Mouse (Mus musculus): ENCODE data around the gene Elmo3. TPM values are rescaled to one million over a fixed set of nuclear protein-coding genes. Genes with fewer than 3 reads are reported as not detected.
A peak's percentile ranks its signal among the peaks of the same experiment; 100 is the strongest.
"Not testable (repeated sequence)": the region's sequence is repeated elsewhere in the genome, so short reads cannot be mapped to it uniquely, and the experiment has no call there.

The Elmo3 gene
- total RNA-seq, 2 experiments from 2014 or later, result 7.7 TPM; not detected in 1

DNA sequence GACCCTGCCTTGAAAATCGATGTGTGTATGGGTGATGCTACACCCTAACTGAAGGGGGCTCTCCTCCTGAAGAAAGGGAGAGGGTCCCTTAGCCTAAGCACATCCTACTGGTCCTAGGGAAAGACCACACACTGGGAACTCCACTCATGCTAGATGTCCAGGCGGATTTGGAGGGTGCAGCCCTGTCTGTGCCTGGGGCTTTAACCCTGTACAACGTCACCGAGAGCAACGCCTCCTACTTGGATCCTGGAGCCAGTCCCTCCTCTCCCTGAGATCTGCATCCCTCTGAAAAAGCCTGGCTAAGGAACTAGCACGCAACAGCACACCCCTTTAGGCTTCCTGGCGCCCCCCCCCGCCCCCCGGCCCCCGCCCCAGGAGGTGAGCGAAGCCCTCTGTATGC lies 30.0 kb upstream of the Elmo3 start:
- ATAC-seq (replicated peaks; ENCODE audit: low FRiP score, low TSS enrichment, poor library complexity, severe bottlenecking), result no peak

DNA sequence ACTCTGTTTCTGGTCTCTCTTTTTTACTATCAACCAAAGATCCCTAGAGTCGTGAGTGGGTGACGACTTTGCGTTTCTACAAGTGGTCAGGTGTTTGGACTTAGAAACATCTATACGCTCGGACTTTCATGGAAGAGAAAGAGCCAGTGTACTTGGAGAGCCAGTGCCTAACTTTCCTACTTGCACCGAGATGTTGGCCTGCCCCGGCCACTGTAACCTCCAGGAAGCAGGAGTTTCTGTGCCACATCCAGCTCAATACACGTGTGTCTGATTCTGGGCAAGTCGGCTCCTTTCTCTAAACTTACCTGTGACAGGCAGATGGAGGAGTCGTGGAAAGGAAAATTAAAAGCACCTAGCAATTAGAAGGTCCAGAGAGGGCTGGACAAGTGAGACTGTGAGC lies 29.6 kb upstream of the Elmo3 start, which contains the start of gene Nol3:
Gene Nol3, plus strand, starts transcription at position 301 of the 400 bp plus-strand sequence.
- ATAC-seq (replicated peaks; ENCODE audit: low FRiP score, low TSS enrichment, poor library complexity, severe bottlenecking), result no peak

DNA sequence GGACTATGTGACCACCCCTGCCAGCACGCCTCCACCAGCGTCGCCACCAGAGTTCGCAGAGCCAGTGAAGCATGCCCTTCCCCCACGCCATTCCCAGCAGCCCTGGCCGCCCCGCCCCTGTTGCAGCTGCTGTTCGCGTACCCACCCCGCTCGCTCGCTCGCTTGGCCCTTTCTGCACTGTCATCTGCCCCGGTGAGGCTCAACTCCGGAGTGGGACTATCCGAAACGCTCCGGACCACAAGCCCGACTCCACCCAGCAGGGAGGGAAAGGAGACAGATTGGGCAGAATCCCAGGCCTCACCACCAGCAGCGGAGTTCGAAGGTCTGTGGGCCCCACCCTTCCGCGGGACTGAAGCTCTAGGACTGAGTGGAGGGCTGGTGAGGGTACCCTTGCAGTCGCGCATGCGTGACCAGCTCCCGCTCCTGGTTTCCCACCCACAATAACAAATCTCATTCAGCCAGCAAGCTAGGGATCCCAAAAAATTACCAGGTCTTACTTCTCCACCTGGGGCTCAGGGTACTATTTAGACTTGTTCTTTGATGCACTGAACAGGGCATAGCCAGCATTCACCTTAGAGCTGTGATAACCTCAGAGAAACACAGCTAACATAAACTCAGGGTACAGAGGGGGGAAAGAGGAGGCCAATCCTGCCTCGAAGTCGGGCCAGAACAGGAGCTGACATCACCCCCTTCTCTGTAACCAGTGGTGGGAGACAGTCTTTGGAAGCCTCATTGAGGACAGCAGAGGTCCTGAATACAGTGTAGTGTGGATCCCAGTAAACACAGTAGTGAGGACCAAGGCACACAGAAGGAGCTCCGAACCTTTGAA lies 28.9 kb upstream of the Elmo3 start:
- peak; percentile 58 for ATAC-seq (replicated peaks; ENCODE audit: low FRiP score, low TSS enrichment, poor library complexity, severe bottlenecking)

DNA sequence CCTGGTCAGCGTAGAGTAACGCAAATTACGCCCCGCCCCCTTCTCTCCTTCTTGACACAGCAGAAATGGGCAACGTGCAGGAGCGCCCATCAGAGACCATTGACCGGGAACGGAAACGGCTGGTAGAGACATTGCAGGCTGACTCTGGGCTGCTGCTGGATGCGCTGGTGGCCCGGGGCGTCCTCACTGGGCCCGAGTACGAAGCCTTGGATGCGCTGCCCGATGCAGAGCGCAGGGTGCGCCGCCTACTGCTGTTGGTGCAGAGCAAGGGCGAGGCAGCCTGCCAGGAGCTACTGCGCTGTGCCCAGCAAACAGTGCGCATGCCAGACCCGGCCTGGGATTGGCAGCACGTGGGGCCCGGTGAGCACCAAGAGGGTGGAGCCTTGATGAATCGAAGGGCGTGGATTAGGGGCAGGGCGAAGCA lies 26.5 kb upstream of the Elmo3 start:
- peak; percentile 83 for ATAC-seq (replicated peaks; ENCODE audit: low FRiP score, low TSS enrichment, poor library complexity, severe bottlenecking)

DNA sequence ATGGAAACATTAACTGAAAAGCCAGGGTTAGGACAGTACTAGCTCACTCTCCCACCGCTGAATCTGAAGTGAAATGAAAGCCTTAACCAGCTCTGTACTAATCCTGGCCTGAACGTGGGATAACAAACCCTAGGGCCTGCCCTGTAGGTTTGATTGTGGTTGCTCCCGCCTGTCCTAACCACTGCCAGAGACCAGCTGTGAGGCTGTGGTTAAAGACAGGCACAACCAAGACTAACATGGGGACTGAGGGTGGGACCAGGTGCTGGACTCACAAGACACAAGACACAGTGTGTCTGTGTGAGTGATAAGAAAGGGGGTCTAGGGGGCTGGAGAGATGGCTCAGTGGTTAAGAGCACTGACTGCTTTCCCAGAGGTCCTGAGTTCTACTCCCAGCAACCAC lies 24.8 kb upstream of the Elmo3 start:
- ATAC-seq (replicated peaks; ENCODE audit: low FRiP score, low TSS enrichment, poor library complexity, severe bottlenecking), result no peak

DNA sequence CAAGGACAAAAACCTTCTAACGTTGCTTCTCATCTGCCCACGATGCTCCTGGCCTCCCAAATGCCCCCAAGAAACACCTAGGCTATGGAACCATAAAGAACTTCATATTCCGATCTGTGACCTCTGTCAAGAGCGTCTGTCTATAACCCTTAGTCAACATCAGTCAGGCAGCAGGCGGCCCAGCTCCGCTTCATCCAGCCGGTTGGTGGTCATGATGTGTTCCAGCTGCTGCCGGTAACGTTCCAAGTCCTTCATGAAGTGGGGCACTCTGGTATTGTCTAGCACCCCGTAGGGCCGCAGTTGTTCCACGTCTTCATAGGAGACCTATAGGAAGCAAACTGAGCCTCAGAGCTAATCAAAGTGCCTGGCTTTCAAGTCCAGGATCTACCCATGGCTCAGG lies 23.6 kb upstream of the Elmo3 start:
- ATAC-seq (replicated peaks; ENCODE audit: low FRiP score, low TSS enrichment, poor library complexity, severe bottlenecking), result no peak

DNA sequence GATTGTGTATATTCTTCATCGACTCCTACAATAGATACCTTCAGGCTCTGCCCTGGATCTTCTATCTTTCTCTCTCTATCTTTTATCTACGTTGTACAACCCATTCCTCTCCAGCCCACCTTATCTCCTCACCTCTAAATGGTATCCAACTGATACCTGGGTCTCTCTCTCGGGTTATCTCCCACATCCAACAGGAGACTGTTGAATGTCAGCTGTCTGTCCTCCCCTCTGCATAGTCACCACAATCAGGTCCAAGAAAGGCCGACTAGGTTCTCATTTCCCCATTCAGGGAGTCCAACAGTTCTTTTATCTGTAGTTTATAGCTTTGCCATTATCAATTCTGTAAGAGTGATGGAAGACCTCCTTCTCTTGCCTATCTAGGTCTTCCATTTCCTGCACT lies 23.2 kb upstream of the Elmo3 start:
- no peak for ATAC-seq (replicated peaks; ENCODE audit: low FRiP score, low TSS enrichment, poor library complexity, severe bottlenecking)

DNA sequence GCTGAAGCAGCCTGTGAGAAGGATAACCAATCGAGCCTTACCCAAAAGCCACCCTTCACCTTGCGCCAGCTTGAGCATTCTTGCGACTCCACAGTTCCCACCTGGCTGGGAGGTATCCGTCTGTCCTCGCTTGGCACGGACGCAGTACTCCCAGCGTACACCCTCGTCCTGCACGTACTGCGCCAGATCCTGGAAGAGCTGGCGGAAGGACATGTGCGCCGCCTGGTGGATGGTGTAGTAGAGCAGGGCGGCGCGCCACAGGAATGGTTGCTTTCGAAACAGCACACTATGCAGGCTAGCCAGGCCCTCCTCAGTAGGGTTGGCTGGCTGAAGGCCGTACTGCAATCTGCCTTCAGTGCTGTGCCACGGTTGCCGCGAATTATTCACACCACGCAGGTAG lies 22.3 kb upstream of the Elmo3 start:
- peak; percentile 35 for ATAC-seq (replicated peaks; ENCODE audit: low FRiP score, low TSS enrichment, poor library complexity, severe bottlenecking)

DNA sequence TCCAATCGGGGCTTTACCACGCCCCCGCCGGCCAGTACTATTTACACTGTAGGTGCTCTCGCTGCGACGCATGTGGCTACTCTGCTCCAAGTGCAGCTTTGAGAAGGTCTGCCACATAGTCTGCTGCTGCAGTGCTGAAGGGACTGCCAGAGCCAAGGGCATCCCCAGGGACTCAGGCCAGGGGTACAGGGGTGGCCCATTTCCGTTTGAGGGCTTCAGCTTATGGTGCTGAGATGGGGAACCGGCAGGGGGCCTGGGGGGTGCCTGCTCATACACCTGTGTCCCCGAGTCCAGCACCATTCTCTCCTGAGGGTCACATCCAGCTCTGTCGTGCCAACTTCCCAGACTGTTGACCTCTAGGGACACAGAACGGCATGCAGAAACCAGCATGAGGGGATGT lies 19.9 kb upstream of the Elmo3 start:
- ATAC-seq (replicated peaks; ENCODE audit: low FRiP score, low TSS enrichment, poor library complexity, severe bottlenecking), result no peak

DNA sequence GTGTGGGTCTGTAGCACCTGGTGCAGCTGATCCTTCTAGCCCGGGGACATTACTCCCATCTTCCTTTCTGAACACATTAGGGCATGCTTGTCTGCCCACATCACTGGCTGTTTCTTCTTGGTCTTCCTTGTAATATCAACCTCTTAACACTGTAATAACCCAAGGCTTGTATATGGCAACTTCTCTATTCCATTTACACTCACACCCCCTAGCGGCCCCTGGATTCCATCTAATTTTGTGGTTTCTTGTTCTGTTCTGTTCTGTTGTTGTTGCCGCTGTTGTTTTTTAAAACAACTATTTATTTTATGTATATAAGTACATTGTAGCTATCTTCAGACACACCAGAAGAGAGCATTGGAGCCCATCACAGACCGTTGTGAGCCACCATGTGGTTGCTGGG lies 18.5 kb upstream of the Elmo3 start:
- no peak for ATAC-seq (replicated peaks; ENCODE audit: low FRiP score, low TSS enrichment, poor library complexity, severe bottlenecking)

DNA sequence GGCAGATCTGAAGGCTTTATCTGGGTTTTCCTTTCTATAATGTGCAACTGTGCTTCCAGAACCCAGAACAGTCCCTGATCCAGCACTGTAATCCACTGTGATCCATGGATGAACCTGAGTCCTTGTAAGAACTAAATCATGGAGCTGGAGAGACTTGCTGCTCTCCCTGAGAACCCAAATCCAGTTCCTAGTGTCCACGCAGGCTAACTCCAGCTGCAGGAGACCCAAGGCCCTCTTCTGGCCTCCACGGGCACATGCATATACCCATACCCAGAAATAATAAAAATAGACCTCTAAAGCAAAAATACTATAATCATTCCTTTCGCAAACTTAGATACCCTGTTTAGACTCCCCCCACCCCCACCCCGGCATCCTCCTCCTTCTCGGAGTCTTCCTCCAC lies 17.2 kb upstream of the Elmo3 start:
- ATAC-seq (replicated peaks; ENCODE audit: low FRiP score, low TSS enrichment, poor library complexity, severe bottlenecking), result no peak

DNA sequence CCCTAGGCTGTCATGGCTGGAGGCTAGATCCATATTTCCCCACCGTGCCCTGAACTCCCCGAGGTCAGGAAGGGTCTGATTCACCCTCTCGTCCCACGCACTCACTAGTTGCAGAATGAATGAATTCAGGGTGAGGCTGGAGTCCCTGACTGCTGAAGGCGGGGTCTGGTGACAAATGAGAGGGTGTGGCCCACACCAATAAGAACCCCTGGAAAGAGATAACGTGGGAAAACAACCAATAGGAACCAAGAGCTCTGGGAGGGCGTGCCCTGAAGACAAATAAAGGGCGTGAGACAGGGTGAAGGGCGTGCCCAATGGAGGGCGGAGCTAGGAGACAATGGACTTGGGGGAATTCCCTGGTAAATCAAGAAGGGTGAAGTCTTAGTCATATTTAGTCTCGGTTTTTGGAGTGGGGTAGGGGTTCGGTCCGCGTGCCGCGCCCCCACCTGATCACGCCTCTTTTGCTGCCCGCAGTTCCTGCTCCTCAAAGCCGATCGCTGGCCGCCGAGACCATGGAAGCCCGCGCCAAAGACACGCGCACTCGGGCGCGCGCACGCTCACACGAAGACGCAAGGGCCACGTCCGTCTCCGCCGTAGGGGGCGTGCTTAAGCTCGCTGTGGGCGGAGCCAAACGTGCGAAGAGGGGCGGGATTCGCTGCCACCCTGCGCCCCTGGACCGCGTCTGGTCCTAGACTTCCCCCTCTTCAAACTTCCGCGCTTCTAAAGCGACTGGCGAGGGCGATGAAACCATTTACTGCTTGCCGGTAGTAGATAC lies 16.3 kb upstream of the Elmo3 start:
- ATAC-seq (replicated peaks; ENCODE audit: low FRiP score, low TSS enrichment, poor library complexity, severe bottlenecking), result peak; percentile 88

DNA sequence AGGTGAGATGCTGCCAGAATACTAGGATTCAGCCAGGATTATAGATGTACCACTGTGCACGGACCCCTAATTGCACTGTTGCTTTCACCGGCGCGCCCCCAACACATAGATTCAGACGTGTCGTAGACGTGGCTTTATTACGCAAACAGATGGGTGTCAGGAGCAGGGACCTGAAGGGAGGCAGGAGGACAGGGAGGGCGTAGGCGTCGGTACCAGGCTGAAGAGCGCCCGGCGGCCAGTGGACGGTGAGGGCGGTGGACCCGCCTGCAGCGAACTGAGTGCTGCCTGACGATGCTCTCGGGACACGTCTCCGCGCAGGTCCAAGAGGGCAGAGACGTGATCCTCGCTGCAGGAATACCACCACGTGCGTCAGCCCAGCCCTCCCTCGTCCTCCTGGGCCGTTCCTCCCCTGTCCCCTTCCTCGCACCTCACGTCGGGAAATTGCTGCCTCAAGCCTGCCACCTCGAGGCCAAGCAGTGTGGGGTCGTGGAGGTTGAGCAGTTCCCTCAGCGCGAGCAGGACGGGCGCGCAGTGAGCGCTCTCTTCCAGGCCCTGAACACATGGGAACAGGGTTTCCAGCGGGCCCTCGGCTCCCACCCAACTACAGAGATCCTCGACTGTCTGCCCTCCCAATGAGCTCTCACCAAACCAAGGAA lies 15.5 kb upstream of the Elmo3 start, which contains the start of gene 4931428F04Rik:
Gene 4931428F04Rik, minus strand, starts transcription at position 60 of the 656 bp plus-strand sequence.
- peak; percentile 14 for ATAC-seq (replicated peaks; ENCODE audit: low FRiP score, low TSS enrichment, poor library complexity, severe bottlenecking)

DNA sequence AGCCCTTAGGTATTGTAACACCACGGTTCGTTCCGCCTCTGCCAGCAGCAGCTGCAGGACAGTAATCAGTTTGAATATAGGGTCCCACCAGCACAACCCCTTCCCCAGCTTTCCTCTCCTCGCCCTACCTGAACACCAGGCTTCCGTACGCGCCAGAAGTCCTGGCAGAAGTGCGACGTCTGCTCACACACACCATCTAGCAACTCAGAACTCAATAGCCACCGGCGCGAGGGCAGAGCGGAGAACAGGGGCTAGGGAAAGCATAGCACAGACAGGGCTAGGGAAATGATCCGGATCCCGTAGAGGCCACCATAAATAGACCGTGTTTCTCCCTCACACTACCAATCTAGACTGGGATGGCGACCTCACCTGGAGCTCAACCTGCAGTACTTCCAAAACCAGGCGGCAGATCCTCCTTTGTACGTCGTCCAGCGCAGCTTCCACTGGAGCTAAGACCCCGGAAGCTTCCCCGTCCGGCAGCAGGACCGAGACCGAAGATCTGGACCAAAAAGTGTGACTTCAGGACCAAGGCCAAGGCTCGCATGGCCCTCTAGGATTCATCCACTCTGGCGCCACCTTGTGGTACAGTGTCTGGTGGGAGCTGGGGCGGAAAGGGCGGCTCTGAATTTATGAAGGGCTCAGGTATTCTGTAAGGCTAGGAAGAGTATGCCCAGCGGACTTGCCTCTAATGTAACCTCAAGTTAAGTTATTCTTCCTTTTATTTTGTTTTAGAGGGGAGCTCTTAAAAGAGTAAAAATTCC lies 14.7 kb upstream of the Elmo3 start:
- ATAC-seq (replicated peaks; ENCODE audit: low FRiP score, low TSS enrichment, poor library complexity, severe bottlenecking), result peak; percentile 42

DNA sequence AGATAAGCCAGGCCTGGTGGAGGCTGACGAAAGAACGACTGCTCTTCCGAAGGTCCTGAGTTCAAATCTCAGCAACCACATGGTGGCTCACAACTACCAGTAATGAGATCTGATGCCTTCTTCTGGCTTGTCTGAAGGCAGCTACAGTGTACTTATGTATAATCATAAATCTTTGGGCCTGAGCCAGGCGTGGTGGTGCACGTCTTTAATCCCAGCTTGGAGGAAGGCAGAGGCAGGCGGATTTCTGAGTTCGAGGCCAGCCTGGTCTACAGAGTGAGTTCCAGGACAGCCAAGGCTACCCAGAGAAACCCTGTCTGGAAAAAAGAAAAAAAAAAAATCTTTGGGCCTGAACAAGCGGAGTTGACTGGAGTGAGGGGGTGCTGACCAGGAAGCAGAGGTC lies 14.0 kb upstream of the Elmo3 start:
- ATAC-seq (replicated peaks; ENCODE audit: low FRiP score, low TSS enrichment, poor library complexity, severe bottlenecking), result not testable (repeated sequence)

DNA sequence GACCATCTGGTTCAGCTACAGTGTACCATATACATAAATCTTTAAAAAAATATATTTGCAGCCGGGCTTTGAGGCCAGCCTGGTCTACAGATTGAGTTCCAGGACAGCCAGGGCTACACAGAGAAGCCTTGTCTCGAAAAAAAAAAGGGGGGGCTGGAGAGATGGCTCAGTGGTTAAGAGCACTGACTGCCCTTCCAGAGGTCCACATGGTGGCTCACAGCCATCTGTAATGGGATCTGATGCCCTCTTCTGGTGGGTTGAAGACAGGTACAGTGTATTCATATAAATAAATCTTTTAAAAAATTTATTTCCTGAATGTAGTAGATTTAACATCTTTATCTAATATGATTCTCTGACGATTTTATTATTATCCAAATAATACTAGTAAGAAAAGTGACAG lies 13.6 kb upstream of the Elmo3 start:
- not testable (repeated sequence) for ATAC-seq (replicated peaks; ENCODE audit: low FRiP score, low TSS enrichment, poor library complexity, severe bottlenecking)

DNA sequence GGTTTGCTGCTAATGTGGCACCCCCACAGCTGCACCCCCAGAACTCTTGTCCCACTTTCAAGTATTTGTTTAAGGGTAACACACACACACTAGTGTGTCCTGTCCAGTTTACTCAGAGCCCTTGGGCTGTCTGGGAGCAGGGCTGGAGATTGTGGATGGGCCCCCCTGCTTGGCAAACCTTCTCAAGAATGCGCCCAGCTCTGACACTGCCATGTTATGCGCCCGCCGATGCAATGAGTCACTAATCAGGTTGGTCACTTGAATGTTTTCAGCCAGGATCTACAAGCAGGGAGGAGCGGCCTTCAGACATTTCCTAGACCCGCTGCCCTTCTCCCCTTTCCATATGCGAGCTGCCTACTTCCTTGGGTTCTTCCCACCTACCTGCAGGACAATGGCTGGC lies 12.9 kb upstream of the Elmo3 start:
- ATAC-seq (replicated peaks; ENCODE audit: low FRiP score, low TSS enrichment, poor library complexity, severe bottlenecking), result no peak

DNA sequence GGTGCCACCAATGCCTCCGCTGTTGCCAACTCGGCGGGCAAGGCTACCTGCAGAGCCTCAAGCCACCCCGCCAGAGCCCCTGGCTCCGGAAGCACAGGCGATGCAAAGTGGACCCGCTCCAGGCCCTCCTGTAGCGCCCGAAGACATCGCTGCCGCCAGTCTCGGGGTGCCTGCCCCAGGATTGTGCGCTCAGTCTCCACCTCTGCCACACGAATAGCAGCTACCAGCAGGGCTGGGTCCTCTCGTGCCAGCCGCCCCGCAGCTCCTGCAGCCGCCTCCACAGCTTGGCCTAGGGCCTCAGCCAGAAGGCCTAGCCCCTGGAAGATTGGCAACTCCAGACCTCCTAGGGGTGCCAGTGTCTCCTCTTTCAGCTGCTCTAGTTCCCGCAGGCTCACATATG lies 12.0 kb upstream of the Elmo3 start:
- no peak for ATAC-seq (replicated peaks; ENCODE audit: low FRiP score, low TSS enrichment, poor library complexity, severe bottlenecking)

DNA sequence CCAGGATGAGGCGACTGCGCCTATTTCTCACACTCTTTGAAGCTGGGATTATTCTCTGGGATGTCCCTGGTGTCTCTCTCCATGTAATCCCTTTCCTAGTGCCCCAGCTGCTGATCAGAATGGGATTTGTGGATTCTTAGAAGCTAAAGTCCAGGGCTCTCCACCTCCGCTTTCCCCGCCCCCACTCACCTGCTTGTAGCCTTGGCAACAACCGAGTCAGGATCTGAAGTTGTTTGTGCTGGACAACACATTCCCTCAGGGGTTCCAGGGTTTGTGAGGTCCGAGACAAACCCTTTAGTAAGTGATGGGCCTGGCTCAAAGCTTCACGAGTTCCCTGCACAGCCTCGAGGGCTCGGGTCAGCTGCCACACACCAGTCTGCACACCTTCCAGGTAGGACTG lies 10.6 kb upstream of the Elmo3 start:
- ATAC-seq (replicated peaks; ENCODE audit: low FRiP score, low TSS enrichment, poor library complexity, severe bottlenecking), result no peak
